Comparison of ENCODE assay signal across 11 mouse cellular contexts in genomic region chr1:34862877-34863276, GRCm38 (mm10).
"Had no signal": no experiment of that assay in that cellular context is flagged by ENCODE, and none has a peak within 500 bp of the region (broad histone marks: within the 10 kb centered on the region; RNA-seq: fewer than 3 reads in every experiment).

No protein-coding gene starts in this region.

- ATAC-seq: intestine, postnatal 0 days; midbrain, embryonic 13.5 days; midbrain, embryonic 16.5 days had no signal

- H3K9ac ChIP-seq: liver, embryonic 13.5 days; midbrain, embryonic 13.5 days had no signal

- H3K9me3 ChIP-seq: liver, embryonic 13.5 days; megakaryocyte, embryonic 14.5 days; midbrain, embryonic 10.5 days; midbrain, embryonic 13.5 days had no signal

- H3K4me1 ChIP-seq: midbrain, embryonic 10.5 days; midbrain, embryonic 13.5 days had no signal

- H3K27ac ChIP-seq: left cerebral cortex, adult 2 months; liver, embryonic 13.5 days; midbrain, embryonic 10.5 days; midbrain, embryonic 13.5 days had no signal

- H3K27me3 ChIP-seq: liver, embryonic 13.5 days; megakaryocyte, embryonic 14.5 days; midbrain, embryonic 13.5 days had no signal

- DNase-seq: liver, embryonic 13.5 days; lung, adult 2 months; thymus, adult 18-20 months; thymus, postnatal 36 days had no signal

- H3K4me2 ChIP-seq: liver, embryonic 13.5 days; midbrain, embryonic 13.5 days had no signal

- H3K4me3 ChIP-seq: left cerebral cortex, adult 2 months; liver, embryonic 13.5 days; megakaryocyte, embryonic 14.5 days; midbrain, embryonic 10.5 days; midbrain, embryonic 13.5 days; myocyte had no signal
